Mouse (Mus musculus): ENCODE results near the gene Bricd5. TPM values are rescaled to one million over a fixed set of nuclear protein-coding genes. Genes with fewer than 3 reads are reported as not detected.

Gene Bricd5
- polyA plus RNA-seq, 1 experiment from 2014 or later, result 0.28 TPM

GRCm38 (mm10) chr17:24468636-24469246, 4.9 kb upstream of the Bricd5 start:
- Histone ChIP-seq H3K4me3 (no peak overlapping the region), H3K4me1 (peaks cover 30% of the 10 kb centered on the region), H3K4me2 (replicated peaks) (no peak overlapping the region), H3K9ac (no peak overlapping the region), H3K27me3 (replicated peaks) (no peaks in the 10 kb centered on the region), H3K9me3 (no peaks in the 10 kb centered on the region), H3K27ac (no peak overlapping the region), H3K36me3 (peaks cover 3% of the 10 kb centered on the region)
- 89% methylated on average over 5 of the region's 5 CpGs for WGBS
- ATAC-seq (ENCODE audit: low FRiP score, low read depth), result no peak

GRCm38 (mm10) chr17:24469336-24469909, 4.3 kb upstream of the Bricd5 start:
- Histone ChIP-seq H3K4me3 (peak overlapping the region; percentile 84), H3K9me3 (no peaks in the 10 kb centered on the region), H3K4me1 (peaks cover 36% of the 10 kb centered on the region), H3K27ac (peak overlapping the region; percentile 57; the same call in 1 of the 2 replicates), H3K36me3 (peaks cover 10% of the 10 kb centered on the region), H3K9ac (peak overlapping the region; percentile 88; the same call in 1 of the 2 replicates), H3K4me2 (replicated peaks) (peak overlapping the region; percentile 100), H3K27me3 (replicated peaks) (no peaks in the 10 kb centered on the region)
- 19% methylated on average over 7 of the region's 7 CpGs for WGBS
- ATAC-seq (ENCODE audit: low FRiP score, low read depth), result peak; percentile 4

- H3K27ac ChIP-seq, result peak within 1 kb of the TSS; percentile 68; the same call in 1 of the 2 replicates
- peak within 1 kb of the TSS; percentile 88 for H3K9ac ChIP-seq
- H3K4me3 ChIP-seq, result peak within 1 kb of the TSS; percentile 84
- WGBS, result under 1% methylated on average over 75 of the region's 75 CpGs
- H3K36me3 ChIP-seq, result peaks cover 16% of the 10 kb centered on the region
- H3K4me1 ChIP-seq, result peaks cover 36% of the 10 kb centered on the region
- H3K4me2 ChIP-seq (replicated peaks), result peak within 1 kb of the TSS; percentile 100
- ATAC-seq (ENCODE audit: low FRiP score, low read depth), result peak; percentile 98
- no peaks in the 10 kb centered on the region for H3K27me3 ChIP-seq (replicated peaks)
- no peaks in the 10 kb centered on the region for H3K9me3 ChIP-seq
Measured at GRCm38 (mm10) chr17:24469910-24470602, 3.6 kb upstream of the Bricd5 start, which contains the start of the genes E4f1 and Pgp. Gene E4f1 (minus strand): TSS chr17:24470313. Gene Pgp (plus strand): TSS chr17:24470392.

- Histone ChIP-seq H3K4me2 (replicated peaks) (peak overlapping the region; percentile 100), H3K9ac (peak overlapping the region; percentile 88), H3K9me3 (no peaks in the 10 kb centered on the region), H3K36me3 (peaks cover 25% of the 10 kb centered on the region), H3K27me3 (replicated peaks) (no peaks in the 10 kb centered on the region), H3K27ac (peak overlapping the region; percentile 68; the same call in 1 of the 2 replicates), H3K4me1 (peaks cover 36% of the 10 kb centered on the region), H3K4me3 (peak overlapping the region; percentile 84)
- WGBS, result under 1% methylated on average over 68 of the region's 68 CpGs
- peak; percentile 43 for ATAC-seq (ENCODE audit: low FRiP score, low read depth)
Measured at GRCm38 (mm10) chr17:24470701-24471527, 2.8 kb upstream of the Bricd5 start.

- Histone ChIP-seq H3K9ac (no peak overlapping the region), H3K4me1 (peaks cover 36% of the 10 kb centered on the region), H3K9me3 (no peaks in the 10 kb centered on the region), H3K4me2 (replicated peaks) (peak overlapping the region; percentile 100), H3K27me3 (replicated peaks) (no peaks in the 10 kb centered on the region), H3K27ac (no peak overlapping the region), H3K4me3 (peak overlapping the region; percentile 13; the same call in 1 of the 2 replicates), H3K36me3 (peaks cover 38% of the 10 kb centered on the region)
- WGBS, result 74% methylated on average over 4 of the region's 4 CpGs
- no peak for ATAC-seq (ENCODE audit: low FRiP score, low read depth)
Measured at GRCm38 (mm10) chr17:24472512-24472911, 1.2 kb upstream of the Bricd5 start.

GRCm38 (mm10) chr17:24474557-24474956, 873 bp downstream of the Bricd5 start:
- H3K4me2 ChIP-seq (replicated peaks), result no peak overlapping the region
- no peak overlapping the region for H3K27ac ChIP-seq
- no peak overlapping the region for H3K9ac ChIP-seq
- no peaks in the 10 kb centered on the region for H3K27me3 ChIP-seq (replicated peaks)
- no peaks in the 10 kb centered on the region for H3K9me3 ChIP-seq
- WGBS, result 77% methylated on average over 5 of the region's 5 CpGs
- no peak for ATAC-seq (ENCODE audit: low FRiP score, low read depth)
- peaks cover 45% of the 10 kb centered on the region for H3K4me1 ChIP-seq
- no peak overlapping the region for H3K4me3 ChIP-seq
- peaks cover 38% of the 10 kb centered on the region for H3K36me3 ChIP-seq

GRCm38 (mm10) chr17:24475586-24475985, 1.9 kb downstream of the Bricd5 start:
- no peak overlapping the region for H3K9ac ChIP-seq
- H3K4me1 ChIP-seq, result peaks cover 48% of the 10 kb centered on the region
- WGBS, result 90% methylated on average over 6 of the region's 6 CpGs
- no peaks in the 10 kb centered on the region for H3K27me3 ChIP-seq (replicated peaks)
- peaks cover 38% of the 10 kb centered on the region for H3K36me3 ChIP-seq
- no peaks in the 10 kb centered on the region for H3K9me3 ChIP-seq
- no peak for ATAC-seq (ENCODE audit: low FRiP score, low read depth)
- no peak overlapping the region for H3K4me2 ChIP-seq (replicated peaks)
- no peak overlapping the region for H3K27ac ChIP-seq
- H3K4me3 ChIP-seq, result no peak overlapping the region

- H3K9ac ChIP-seq, result no peak overlapping the region
- no peak overlapping the region for H3K27ac ChIP-seq
- 96% methylated on average over 10 of the region's 10 CpGs for WGBS
- ATAC-seq (ENCODE audit: low FRiP score, low read depth), result no peak
- peaks cover 43% of the 10 kb centered on the region for H3K4me1 ChIP-seq
- H3K4me2 ChIP-seq (replicated peaks), result no peak overlapping the region
- peaks cover 38% of the 10 kb centered on the region for H3K36me3 ChIP-seq
- H3K4me3 ChIP-seq, result no peak overlapping the region
- H3K27me3 ChIP-seq (replicated peaks), result no peaks in the 10 kb centered on the region
- no peaks in the 10 kb centered on the region for H3K9me3 ChIP-seq
Measured at GRCm38 (mm10) chr17:24476022-24476776, 2.5 kb downstream of the Bricd5 start.

GRCm38 (mm10) chr17:24477053-24477984, 3.6 kb downstream of the Bricd5 start:
- no peak overlapping the region for H3K27ac ChIP-seq
- no peaks in the 10 kb centered on the region for H3K9me3 ChIP-seq
- peak overlapping the region; percentile 74 for H3K9ac ChIP-seq
- H3K4me1 ChIP-seq, result peaks cover 32% of the 10 kb centered on the region
- ATAC-seq (ENCODE audit: low FRiP score, low read depth), result no peak
- H3K36me3 ChIP-seq, result peaks cover 38% of the 10 kb centered on the region
- no peaks in the 10 kb centered on the region for H3K27me3 ChIP-seq (replicated peaks)
- peak overlapping the region; percentile 62 for H3K4me2 ChIP-seq (replicated peaks)
- WGBS, result 95% methylated on average over 20 of the region's 20 CpGs
- no peak overlapping the region for H3K4me3 ChIP-seq

GRCm38 (mm10) chr17:24477985-24478600, 4.4 kb downstream of the Bricd5 start:
- peak; percentile 49 for ATAC-seq (ENCODE audit: low FRiP score, low read depth)
- no peak overlapping the region for H3K27ac ChIP-seq

More at GRCm38 (mm10) chr17:24477985-24478600, 4.4 kb downstream of the Bricd5 start:
- H3K9ac ChIP-seq, result peak overlapping the region; percentile 74
- peaks cover 24% of the 10 kb centered on the region for H3K4me1 ChIP-seq
- WGBS, result 56% methylated on average over 11 of the region's 11 CpGs
- peak overlapping the region; percentile 62 for H3K4me2 ChIP-seq (replicated peaks)
- no peaks in the 10 kb centered on the region for H3K27me3 ChIP-seq (replicated peaks)
- H3K9me3 ChIP-seq, result no peaks in the 10 kb centered on the region
- peak overlapping the region; percentile 68 for H3K4me3 ChIP-seq
- peaks cover 38% of the 10 kb centered on the region for H3K36me3 ChIP-seq

Measured in neural tube, embryonic 12.5 days (tissue).